Mouse (Mus musculus) kidney, adult 2 months (tissue): ENCODE measurements around the gene 1700003E16Rik. TPM values are rescaled to one million over a fixed set of nuclear protein-coding genes. Genes with fewer than 3 reads are reported as not detected.

Experiments
- DNase-seq: peaks from one replicate; pipeline ENCODE4 v3.0.0; 2021
- H3K27ac ChIP-seq: fragments of 200-500 bp; 2 replicates; pipeline ENCODE4 v1.5.1; 2012; ENCODE audit warnings: low read depth, low read length, control low read depth, inconsistent platforms; ENCODE audit not compliant: insufficient read depth
- H3K27me3 ChIP-seq: fragments of 200-500 bp; replicated peaks from 2 replicates; pipeline ENCODE4 v1.6.1; 2012; ENCODE audit warnings: mild to moderate bottlenecking, moderate library complexity, low read length, inconsistent platforms; ENCODE audit not compliant: control insufficient read depth, insufficient read depth
- H3K36me3 ChIP-seq: fragments of 200-500 bp; 2 replicates; pipeline ENCODE4 v1.6.1; 2012; ENCODE audit warnings: mild to moderate bottlenecking, moderate library complexity, low read length, inconsistent platforms; ENCODE audit not compliant: control insufficient read depth, insufficient read depth
- H3K4me1 ChIP-seq: fragments of 200-500 bp; 2 replicates; pipeline ENCODE4 v1.6.1; 2011; ENCODE audit warnings: low read length; ENCODE audit not compliant: control insufficient read depth, insufficient read depth
- H3K4me3 ChIP-seq: fragments of 200-500 bp; 2 replicates; pipeline ENCODE4 v1.5.1; 2011; ENCODE audit warnings: mild to moderate bottlenecking, low read depth, low read length, control low read depth; ENCODE audit not compliant: insufficient read depth
- CTCF ChIP-seq: fragments of 200-500 bp; conservative IDR thresholded peaks from 2 replicates; pipeline ENCODE4 v1.5.1; 2011; ENCODE audit warnings: low read depth, mild to moderate bottlenecking, control low read depth, low read length, moderate library complexity, mixed read lengths; ENCODE audit not compliant: insufficient read depth, insufficient read length
- POLR2A ChIP-seq: fragments of 200-500 bp; IDR thresholded peaks from one replicate; pipeline ENCODE4 v1.6.1; 2011; ENCODE audit warnings: low read depth, low read length, control low read depth
- WGBS: fragments of 180-500 bp; shearing (Covaris S2); methylation state at CpG from one replicate; pipeline ENCODE4 v1.1.7; 2018; 5-methylcytosine and 5-hydroxymethylcytosine counted together
- polyA plus RNA-seq: library from polyadenylated mRNA; depleted of rRNA; stranded (reverse); fragments of >200 nt; gene quantifications from 2 replicates; pipeline ENCODE4 v1.2.3, GENCODE M21; 2012

1700003E16Rik gene
- polyA plus RNA-seq, 1 experiment: 1.6 TPM

DNA sequence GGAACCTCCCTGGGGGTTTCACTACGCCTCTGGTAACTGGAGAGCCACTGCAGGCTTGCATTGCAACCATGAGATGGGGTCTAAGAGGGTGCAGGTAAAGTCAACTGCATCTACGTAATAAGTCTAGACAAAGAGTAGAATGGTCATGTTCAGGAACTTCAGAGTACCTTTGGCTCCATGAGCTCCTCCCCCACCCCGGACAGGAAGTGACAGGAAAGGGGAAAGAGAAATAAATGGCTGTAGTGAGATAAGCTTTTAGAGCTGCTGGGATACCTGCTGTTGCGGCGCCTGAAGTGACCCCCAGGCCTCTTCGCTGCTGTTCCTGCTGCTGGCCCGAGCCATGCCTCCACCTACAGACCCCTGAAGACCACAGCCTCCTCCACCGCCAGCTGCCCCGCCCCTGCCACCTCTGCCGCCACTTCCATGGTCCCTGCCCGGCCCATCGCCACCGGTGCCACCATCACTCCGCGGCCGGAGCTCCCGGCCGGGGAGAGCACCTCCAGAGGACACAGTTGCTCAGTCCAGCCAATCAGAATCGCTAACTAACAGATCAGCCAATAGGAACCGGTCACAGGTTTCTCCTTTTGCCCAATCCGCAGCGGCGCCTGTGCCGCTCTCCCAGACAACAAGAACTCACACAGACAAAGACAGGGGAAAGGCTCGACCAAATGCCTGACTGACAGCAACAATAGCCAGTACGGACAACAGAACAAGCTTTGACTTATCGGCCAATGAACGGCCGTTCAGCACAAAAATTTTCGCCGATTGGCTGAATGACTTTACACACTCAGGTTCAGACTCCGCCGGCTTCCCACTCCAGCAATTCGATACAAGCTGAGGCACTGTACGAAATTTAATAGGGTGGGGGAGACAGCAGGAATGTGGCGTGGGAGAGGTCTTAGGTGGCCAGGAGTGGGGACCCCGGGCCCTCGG lies 35.0 kb upstream of the 1700003E16Rik start, which contains the start of gene Wbp1:
Wbp1 (minus strand) TSS at position 630 of the 933 bp plus-strand sequence.
- Histone ChIP-seq H3K27ac (peak within 1 kb of the TSS; percentile 49), H3K27me3 (no peaks in the 10 kb centered on the region), H3K4me1 (peaks cover 10% of the 10 kb centered on the region; the same call in 1 of the 2 replicates), H3K36me3 (no peaks in the 10 kb centered on the region), H3K4me3 (peak within 1 kb of the TSS; percentile 63)
- peak; percentile 100 for DNase-seq
- TF ChIP-seq CTCF (no peak), POLR2A (peak; percentile 54)
- WGBS: under 1% methylated on average over 38 of the region's 38 CpGs

DNA sequence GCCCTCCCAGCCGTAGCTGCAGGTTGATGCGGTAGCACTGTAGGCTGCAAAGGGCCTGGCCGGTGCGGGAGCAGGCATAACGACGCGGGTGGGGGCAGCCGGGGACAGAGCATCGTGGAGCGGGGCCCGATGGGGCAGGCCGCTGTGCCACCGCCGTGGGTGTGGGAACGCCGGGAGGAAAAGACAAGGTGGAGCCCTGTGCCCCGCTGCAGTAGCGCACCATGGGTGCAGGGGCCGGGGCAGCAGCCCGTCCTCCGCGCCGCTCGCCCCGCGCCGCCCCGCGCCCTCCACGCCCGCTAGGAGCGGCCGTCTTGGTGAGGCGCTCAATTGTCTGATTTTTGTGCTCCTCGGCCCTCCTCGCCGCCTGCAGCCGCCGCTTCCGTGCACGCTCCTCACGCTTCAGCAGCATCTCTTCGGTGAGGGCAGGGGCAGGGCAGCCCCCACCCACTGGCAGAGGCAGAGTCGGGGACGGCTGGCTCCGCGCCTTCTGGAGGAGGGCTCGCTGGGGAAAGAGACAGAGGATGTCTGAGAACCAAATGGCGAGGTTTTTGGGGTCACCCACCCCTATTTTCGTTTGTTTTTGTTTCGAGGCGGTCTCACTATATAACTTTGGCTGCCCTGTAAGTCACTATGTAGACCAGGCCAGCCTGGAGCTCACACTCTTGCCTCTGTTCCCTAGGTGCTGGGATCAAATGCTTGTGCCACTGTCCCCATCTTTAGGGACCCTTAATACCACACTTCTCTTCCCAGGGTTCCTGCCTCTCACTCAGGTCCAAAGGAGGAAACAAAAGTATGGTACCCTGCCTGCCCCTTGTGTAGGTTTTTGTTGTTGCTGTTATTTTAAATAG lies 34.1 kb upstream of the 1700003E16Rik start:
- H3K36me3 ChIP-seq: no peaks in the 10 kb centered on the region
- 4% methylated on average over 52 of the region's 52 CpGs for WGBS
- peaks cover 5% of the 10 kb centered on the region; the same call in 1 of the 2 replicates for H3K4me1 ChIP-seq
- H3K27ac ChIP-seq: no peak overlapping the region
- H3K27me3 ChIP-seq: no peaks in the 10 kb centered on the region
- H3K4me3 ChIP-seq: peak overlapping the region; percentile 56
- TF ChIP-seq CTCF (no peak), POLR2A (no peak)
- no peak for DNase-seq

- H3K36me3 ChIP-seq: no peaks in the 10 kb centered on the region
- no peak for DNase-seq
- no peak overlapping the region for H3K27ac ChIP-seq
- 87% methylated on average over 5 of the region's 5 CpGs for WGBS
- peaks cover 5% of the 10 kb centered on the region; the same call in 1 of the 2 replicates for H3K4me1 ChIP-seq
- TF ChIP-seq CTCF: no peak
- no peak for TF ChIP-seq POLR2A
- H3K27me3 ChIP-seq: no peaks in the 10 kb centered on the region
- H3K4me3 ChIP-seq: no peak overlapping the region
Measured at GRCm38 (mm10) chr6:83122961-83123360, 33.2 kb upstream of the 1700003E16Rik start.

- peak; percentile 26 for TF ChIP-seq POLR2A
- TF ChIP-seq CTCF: no peak
- WGBS: under 1% methylated on average over 30 of the region's 30 CpGs
Measured at GRCm38 (mm10) chr6:83124851-83125312, 31.3 kb upstream of the 1700003E16Rik start.

GRCm38 (mm10) chr6:83125331-83125730 lies 30.9 kb upstream of the 1700003E16Rik start, which contains the start of gene Ino80b:
TSS of gene Ino80b (minus strand) at chr6:83125431.
- Histone ChIP-seq H3K36me3 (no peaks in the 10 kb centered on the region), H3K4me1 (no peaks in the 10 kb centered on the region; the same call in 1 of the 2 replicates), H3K27me3 (no peaks in the 10 kb centered on the region), H3K27ac (0 out of 2 replicates have a peak within 1 kb of the TSS, but pooled peaks have one; percentile 30), H3K4me3 (peak within 1 kb of the TSS; percentile 89)
- 23% methylated on average over 5 of the region's 5 CpGs for WGBS
- TF ChIP-seq CTCF: no peak
- no peak for TF ChIP-seq POLR2A
- no peak for DNase-seq

More at GRCm38 (mm10) chr6:83124851-83125312, 31.3 kb upstream of the 1700003E16Rik start:
- H3K27me3 ChIP-seq: no peaks in the 10 kb centered on the region
- H3K36me3 ChIP-seq: no peaks in the 10 kb centered on the region
- H3K27ac ChIP-seq: 0 out of 2 replicates have a peak overlapping the region, but pooled peaks have one; percentile 30
- H3K4me1 ChIP-seq: peaks cover 4% of the 10 kb centered on the region; the same call in 1 of the 2 replicates
- peak; percentile 96 for DNase-seq
- peak overlapping the region; percentile 89 for H3K4me3 ChIP-seq

DNA sequence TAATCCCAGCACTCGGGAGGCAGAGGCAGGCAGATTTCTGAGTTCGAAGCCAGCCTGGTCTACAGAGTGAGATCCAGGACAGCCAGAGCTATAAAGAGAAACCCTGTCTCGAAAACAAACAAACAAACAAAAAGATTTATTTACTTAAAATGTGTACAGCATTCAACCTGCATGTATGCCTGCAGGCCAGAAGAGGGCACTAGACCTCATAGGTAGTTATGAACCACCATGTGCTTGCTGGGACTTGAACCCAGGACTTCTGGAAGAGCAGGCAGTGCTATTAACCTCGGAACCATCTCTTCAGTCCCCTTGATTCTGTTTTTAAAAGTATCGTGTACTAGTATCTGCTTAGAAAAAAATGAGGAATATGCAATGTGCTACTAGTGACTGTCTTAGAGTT lies 28.8 kb upstream of the 1700003E16Rik start:
- Histone ChIP-seq H3K36me3 (no peaks in the 10 kb centered on the region), H3K4me3 (no peak overlapping the region), H3K4me1 (peaks cover 8% of the 10 kb centered on the region; the same call in 1 of the 2 replicates), H3K27me3 (no peaks in the 10 kb centered on the region), H3K27ac (no peak overlapping the region)
- no peak for DNase-seq
- TF ChIP-seq CTCF (peak; percentile 40), POLR2A (no peak)
- 95% methylated on average over 5 of the region's 5 CpGs for WGBS
